Mouse (Mus musculus): Measurements from ENCODE around the gene Pkib. TPM values are rescaled to one million over a fixed set of nuclear protein-coding genes. Genes with fewer than 3 reads are reported as not detected.

Pkib gene
- total RNA-seq, 2 experiments from 2014 or later: 10.9 to 11.3 TPM

- DNase-seq (ENCODE audit: extremely low spot score in 1 of 2, low spot score in 2 of 2): no peak
- intact Hi-C loops (cut with DNase I): no loop called here
These were observed 153.8 kb downstream of the Pkib start for GRCm38 (mm10) chr10:57785552-57785951.

Other genes with a start within 250 kb of the Pkib start
- gene Hsf2, start 145.6 kb upstream of the Pkib start, total RNA-seq (2021): 10 to 100 TPM; 35.4 to 36.2 TPM
- 100 to 1,000 TPM; 926 to 943 TPM for gene Serinc1, start 99.5 kb upstream of the Pkib start, total RNA-seq (2021)
- gene Fabp7, start 152.9 kb downstream of the Pkib start, total RNA-seq (2021): 100 to 1,000 TPM; 348 to 421 TPM
- gene Smpdl3a, start 162.4 kb downstream of the Pkib start, total RNA-seq (2021): 10 to 100 TPM; 19.6 to 23.7 TPM

All from left cerebral cortex, postnatal 10 days (tissue).